Mouse (Mus musculus): Measurements from ENCODE around the gene Krt17.

DNA sequence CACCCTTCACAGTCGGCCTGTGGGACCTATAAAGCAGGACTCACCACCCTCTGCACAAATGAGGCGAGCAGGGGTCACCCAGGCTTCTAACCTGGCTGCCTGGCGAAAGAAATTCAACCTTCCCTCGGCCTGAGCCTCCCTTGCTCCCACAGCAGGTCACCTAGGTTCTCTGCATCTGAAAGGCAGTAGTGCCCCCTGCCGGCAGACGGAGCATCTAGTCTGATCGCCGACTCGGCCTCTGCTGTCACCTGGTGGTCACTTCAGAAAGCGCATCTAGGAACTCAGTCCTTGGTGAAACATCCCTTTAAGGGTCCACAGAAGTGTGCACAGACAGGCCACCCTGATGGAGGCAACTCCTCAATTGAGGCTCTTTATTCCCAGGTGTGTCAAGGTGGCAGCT, 34.5 kb upstream of the Krt17 start:
- TF ChIP-seq CTCF (IDR thresholded peaks at IDR 0.05; ENCODE audit: low read depth): peak; percentile 100
- no peak for TF ChIP-seq EP300 (IDR thresholded peaks at IDR 0.05; ENCODE audit: low read depth)
